ENCODE assay signal across 8 mouse cellular contexts in genomic region chr7:27860396-27861235, GRCm38 (mm10). TPM values are rescaled to one million over a fixed set of nuclear protein-coding genes. Genes with fewer than 3 reads are reported as not detected.
DNase-seq lines count a peak whose midpoint lies in the region; ATAC-seq and TF ChIP-seq lines count a peak whose summit lies in the region.

No protein-coding gene starts in this region.

- DNase-seq in adrenal gland, postnatal 25 days, result peak; percentile 72
- peak; percentile 82 for DNase-seq in forebrain, embryonic 11.5 days (ENCODE audit: low spot score)
- peak; percentile 79 to 91 for DNase-seq in kidney, postnatal 25 days
- peak; percentile 64 for DNase-seq in liver, embryonic 13.5 days
- peak; percentile 77 to 80 for DNase-seq in natural killer cell, adult 2 months (ENCODE audit: low spot score in 2 of 2)

- no peaks in the 10 kb centered on the region; the same call in 1 of the 2 replicates for H3K9me3 ChIP-seq in forebrain, embryonic 11.5 days (ENCODE audit: control insufficient read depth, low read length)
- no peaks in the 10 kb centered on the region for H3K9me3 ChIP-seq in heart, embryonic 15.5 days (replicated peaks)
- no peaks in the 10 kb centered on the region for H3K9me3 ChIP-seq in liver, embryonic 13.5 days (replicated peaks)
- no peaks in the 10 kb centered on the region for H3K9me3 ChIP-seq in stomach, embryonic 14.5 days (ENCODE audit: control insufficient read depth, low read depth, low read length)

- TF ChIP-seq CTCF in C2C12 (IDR thresholded peaks at IDR 0.05; ENCODE audit: control insufficient read depth, insufficient read depth, insufficient read length), result no peak

- peak; percentile 89 for ATAC-seq in forebrain, embryonic 11.5 days (replicated peaks; ENCODE audit: low FRiP score)
- peak; percentile 91 for ATAC-seq in heart, embryonic 15.5 days (replicated peaks; ENCODE audit: insufficient number of reproducible peaks, insufficient read depth, low FRiP score, low read depth)
- peak; percentile 87 for ATAC-seq in liver, embryonic 13.5 days (ENCODE audit: low read depth)
- peak; percentile 93 for ATAC-seq in stomach, embryonic 14.5 days (ENCODE audit: insufficient number of reproducible peaks, insufficient read depth, low FRiP score, low read depth)

- H3K27me3 ChIP-seq in C2C12 (ENCODE audit: control insufficient read depth, insufficient read depth, insufficient read length), result no peaks in the 10 kb centered on the region
- no peaks in the 10 kb centered on the region for H3K27me3 ChIP-seq in forebrain, embryonic 11.5 days (ENCODE audit: control insufficient read depth, insufficient read depth, low read length)
- no peaks in the 10 kb centered on the region for H3K27me3 ChIP-seq in heart, embryonic 15.5 days
- no peaks in the 10 kb centered on the region for H3K27me3 ChIP-seq in liver, embryonic 13.5 days
- no peaks in the 10 kb centered on the region for H3K27me3 ChIP-seq in stomach, embryonic 14.5 days (ENCODE audit: control insufficient read depth, insufficient read depth, low read length)

- H3K79me3 ChIP-seq in C2C12 (ENCODE audit: low read depth), result no peaks in the 10 kb centered on the region

- peaks cover 4% of the 10 kb centered on the region; the same call in 1 of the 2 replicates for H3K4me1 ChIP-seq in forebrain, embryonic 11.5 days (replicated peaks; ENCODE audit: control insufficient read depth, insufficient read depth, low read length)
- peaks cover 16% of the 10 kb centered on the region for H3K4me1 ChIP-seq in heart, embryonic 15.5 days (replicated peaks)
- H3K4me1 ChIP-seq in liver, embryonic 13.5 days (replicated peaks), result peaks cover 29% of the 10 kb centered on the region
- peaks cover 6% of the 10 kb centered on the region; the same call in 1 of the 2 replicates for H3K4me1 ChIP-seq in stomach, embryonic 14.5 days (ENCODE audit: control insufficient read depth, insufficient read depth, low read length)

- peak overlapping the region; percentile 37 for H3K4me3 ChIP-seq in C2C12 (ENCODE audit: insufficient read depth, poor library complexity, severe bottlenecking)
- H3K4me3 ChIP-seq in forebrain, embryonic 11.5 days (ENCODE audit: low read depth, low read length), result peak overlapping the region; percentile 58
- H3K4me3 ChIP-seq in heart, embryonic 15.5 days, result peak overlapping the region; percentile 62
- peak overlapping the region; percentile 71 for H3K4me3 ChIP-seq in liver, embryonic 13.5 days (replicated peaks)
- H3K4me3 ChIP-seq in stomach, embryonic 14.5 days (ENCODE audit: low read depth, low read length), result peak overlapping the region; percentile 44

- H3K36me3 ChIP-seq in C2C12 (ENCODE audit: control insufficient read depth, insufficient read depth), result peaks cover 4% of the 10 kb centered on the region
- no peaks in the 10 kb centered on the region for H3K36me3 ChIP-seq in forebrain, embryonic 11.5 days (ENCODE audit: control insufficient read depth, insufficient read depth, low read length)
- peaks cover 19% of the 10 kb centered on the region for H3K36me3 ChIP-seq in heart, embryonic 15.5 days
- peaks cover 15% of the 10 kb centered on the region for H3K36me3 ChIP-seq in liver, embryonic 13.5 days
- H3K36me3 ChIP-seq in stomach, embryonic 14.5 days (ENCODE audit: control insufficient read depth, insufficient read depth, low read length), result peaks cover 13% of the 10 kb centered on the region

- H3K4me2 ChIP-seq in forebrain, embryonic 11.5 days (ENCODE audit: low read depth, low read length, severe bottlenecking), result peak overlapping the region; percentile 83
- H3K4me2 ChIP-seq in heart, embryonic 15.5 days, result peak overlapping the region; percentile 76
- H3K4me2 ChIP-seq in liver, embryonic 13.5 days, result peak overlapping the region; percentile 82
- H3K4me2 ChIP-seq in stomach, embryonic 14.5 days (replicated peaks; ENCODE audit: low read depth, low read length), result peak overlapping the region; percentile 69

- under 1% methylated on average over 22 of the region's 22 CpGs for WGBS in forebrain, embryonic 11.5 days
- 0% methylated on average over 22 of the region's 22 CpGs for WGBS in heart, embryonic 15.5 days
- WGBS in liver, embryonic 13.5 days (ENCODE audit: insufficient replicate concordance), result under 1% methylated on average over 22 of the region's 22 CpGs
- WGBS in stomach, embryonic 14.5 days, result under 1% methylated on average over 22 of the region's 22 CpGs

- peak overlapping the region; percentile 74 for H3K9ac ChIP-seq in forebrain, embryonic 11.5 days (ENCODE audit: low read length)
- peak overlapping the region; percentile 68 for H3K9ac ChIP-seq in heart, embryonic 15.5 days
- H3K9ac ChIP-seq in liver, embryonic 13.5 days, result peak overlapping the region; percentile 79
- peak overlapping the region; percentile 51 for H3K9ac ChIP-seq in stomach, embryonic 14.5 days (replicated peaks; ENCODE audit: low read depth, low read length)

- no peaks in the 10 kb centered on the region for H3K79me2 ChIP-seq in C2C12 (ENCODE audit: control insufficient read depth, insufficient read depth)

- 0 out of 2 replicates have a peak overlapping the region, but pooled peaks have one; percentile 25 for H3K27ac ChIP-seq in forebrain, embryonic 11.5 days (ENCODE audit: low read depth, low read length)
- peak overlapping the region; percentile 93 for H3K27ac ChIP-seq in heart, embryonic 15.5 days
- peak overlapping the region; percentile 83 for H3K27ac ChIP-seq in liver, embryonic 13.5 days
- peak overlapping the region; percentile 80 for H3K27ac ChIP-seq in stomach, embryonic 14.5 days (ENCODE audit: low read length)

- peak overlapping the region; percentile 84 for H3ac ChIP-seq in C2C12 (ENCODE audit: control insufficient read depth, insufficient read length, low read depth)

TF ChIP-seq in C2C12, 6 proteins besides CTCF, POLR2A, EP300 and RAD21:
- TF ChIP-seq FOSL1 (IDR thresholded peaks at IDR 0.05; ENCODE audit: insufficient read depth, low read length, poor library complexity, severe bottlenecking), result no peak
- TF ChIP-seq MYOD1 (IDR thresholded peaks at IDR 0.05; ENCODE audit: control insufficient read depth, insufficient read length, low read depth), result no peak
- no peak for TF ChIP-seq CEBPB (IDR thresholded peaks at IDR 0.05; ENCODE audit: low read depth)
- TF ChIP-seq MAX (IDR thresholded peaks at IDR 0.05), result no peak
- no peak for TF ChIP-seq USF1 (IDR thresholded peaks at IDR 0.05; ENCODE audit: low read depth)
- TF ChIP-seq MYOG (IDR thresholded peaks at IDR 0.05; ENCODE audit: control insufficient read depth, extremely low read depth, insufficient read length), result no peak

RNA-seq across cellular contexts. Expression of gene Zfp607a, which starts 3.3 kb away (rescaled TPM):
- polyA plus RNA-seq in C2C12 (2012; fragmentation: generic; extraction: Trizol), result 0.69 TPM
- 7.2 and 8.0 TPM in 2 replicates for total RNA-seq in adrenal gland, postnatal 25 days (2021)
- polyA plus RNA-seq in forebrain, embryonic 11.5 days (2014; fragmentation: Nextera tagmentation; extraction: Ambion mirVana), result 4.4 and 4.7 TPM in 2 replicates
- 3.4 and 3.8 TPM in 2 replicates for polyA plus RNA-seq in heart, embryonic 15.5 days (2015; fragmentation: Nextera tagmentation; extraction: Ambion mirVana)
- 1.2 and 1.3 TPM in 2 replicates for polyA plus RNA-seq in liver, embryonic 13.5 days (2015; fragmentation: Nextera tagmentation; extraction: Ambion mirVana)
- polyA plus RNA-seq in stomach, embryonic 14.5 days (2014; fragmentation: Nextera tagmentation; extraction: Ambion mirVana), result 5.5 and 6.0 TPM in 2 replicates

RNA-seq across cellular contexts. Expression of gene Zfp59, which starts 22.2 kb away (rescaled TPM):
- 0.85 TPM for polyA plus RNA-seq in C2C12 (2012; fragmentation: generic; extraction: Trizol)
- 4.2 TPM in 2 replicates for total RNA-seq in adrenal gland, postnatal 25 days (2021)
- polyA plus RNA-seq in forebrain, embryonic 11.5 days (2014; fragmentation: Nextera tagmentation; extraction: Ambion mirVana), result 12.8 and 13.9 TPM in 2 replicates
- 4.6 and 5.4 TPM in 2 replicates for polyA plus RNA-seq in heart, embryonic 15.5 days (2015; fragmentation: Nextera tagmentation; extraction: Ambion mirVana)
- polyA plus RNA-seq in liver, embryonic 13.5 days (2015; fragmentation: Nextera tagmentation; extraction: Ambion mirVana), result 1.8 and 2.5 TPM in 2 replicates
- polyA plus RNA-seq in stomach, embryonic 14.5 days (2014; fragmentation: Nextera tagmentation; extraction: Ambion mirVana), result 9.5 and 9.6 TPM in 2 replicates

RNA-seq across cellular contexts. Expression of gene Zfp626, which starts 53.6 kb away (rescaled TPM):
- polyA plus RNA-seq in C2C12 (2012; fragmentation: generic; extraction: Trizol), result 1.2 TPM
- 6.0 and 10.8 TPM in 2 replicates for total RNA-seq in adrenal gland, postnatal 25 days (2021)
- polyA plus RNA-seq in forebrain, embryonic 11.5 days (2014; fragmentation: Nextera tagmentation; extraction: Ambion mirVana), result 3.1 and 3.3 TPM in 2 replicates
- polyA plus RNA-seq in heart, embryonic 15.5 days (2015; fragmentation: Nextera tagmentation; extraction: Ambion mirVana), result 0.99 and 1.1 TPM in 2 replicates
- polyA plus RNA-seq in liver, embryonic 13.5 days (2015; fragmentation: Nextera tagmentation; extraction: Ambion mirVana), result 0.75 and 0.86 TPM in 2 replicates
- polyA plus RNA-seq in stomach, embryonic 14.5 days (2014; fragmentation: Nextera tagmentation; extraction: Ambion mirVana), result 2.2 and 2.5 TPM in 2 replicates

Comparison
In these comparisons a context has a peak if more than half of its experiments do, and no peak if none do; other contexts are left out.
1. Peak in every context shown above with its lines: DNase-seq, ATAC-seq, H3K4me3 ChIP-seq and H3K27ac ChIP-seq.
2. H3K27ac ChIP-seq: peak in every context shown above with its lines; median percentile 93 in heart, embryonic 15.5 days; 83 in liver, embryonic 13.5 days; 80 in stomach, embryonic 14.5 days; 25 in forebrain, embryonic 11.5 days.